Mouse (Mus musculus) inflammation-experienced regulatory T-cells, adult 6 months (primary cell): ENCODE results near the gene Nme7. TPM values are rescaled to one million over a fixed set of nuclear protein-coding genes. Genes with fewer than 3 reads are reported as not detected.

Source experiments
- ATAC-seq: one replicate; pipeline ENCODE4 v1.8.0; 2017
- polyA plus RNA-seq, 3 experiments: library from polyadenylated mRNA; unstranded; fragments of 100-300 nt; shearing (Covaris generic); gene quantifications; one replicate each; pipeline ENCODE4 v1.2.1; 2017

Gene Nme7
- polyA plus RNA-seq, 3 experiments from 2014 or later, result 11.5 to 19.0 (median 12.5) TPM

GRCm38 (mm10) chr1:164320731-164321130 lies 16.8 kb downstream of the Nme7 start:
- ATAC-seq, result no peak

- ATAC-seq, result no peak
These were observed 17.5 kb downstream of the Nme7 start for GRCm38 (mm10) chr1:164321408-164321807.

- ATAC-seq, result no peak
These were observed 19.2 kb downstream of the Nme7 start for GRCm38 (mm10) chr1:164322987-164323650.

- ATAC-seq, result no peak
These were observed 20.3 kb downstream of the Nme7 start for GRCm38 (mm10) chr1:164324221-164324620.

- ATAC-seq, result no peak
These were observed 21.0 kb downstream of the Nme7 start for GRCm38 (mm10) chr1:164324878-164325277.

GRCm38 (mm10) chr1:164326600-164327155 lies 22.8 kb downstream of the Nme7 start:
- ATAC-seq, result no peak

- no peak for ATAC-seq
These were observed 23.8 kb downstream of the Nme7 start for GRCm38 (mm10) chr1:164327764-164328163.

GRCm38 (mm10) chr1:164332559-164332958 lies 28.6 kb downstream of the Nme7 start:
- no peak for ATAC-seq

GRCm38 (mm10) chr1:164335435-164335834 lies 31.5 kb downstream of the Nme7 start:
- no peak for ATAC-seq

GRCm38 (mm10) chr1:164335846-164336245 lies 31.9 kb downstream of the Nme7 start:
- ATAC-seq, result no peak

GRCm38 (mm10) chr1:164342161-164342560 lies 38.2 kb downstream of the Nme7 start:
- ATAC-seq, result no peak

GRCm38 (mm10) chr1:164353443-164353842 lies 49.5 kb downstream of the Nme7 start:
- ATAC-seq, result no peak

GRCm38 (mm10) chr1:164357995-164358394 lies 54.1 kb downstream of the Nme7 start:
- no peak for ATAC-seq

GRCm38 (mm10) chr1:164361997-164362396 lies 58.1 kb downstream of the Nme7 start:
- ATAC-seq, result no peak

GRCm38 (mm10) chr1:164366156-164367128 lies 62.5 kb downstream of the Nme7 start:
- peak; percentile 81 for ATAC-seq

- ATAC-seq, result no peak
These were observed 64.2 kb downstream of the Nme7 start for GRCm38 (mm10) chr1:164368152-164368551.

GRCm38 (mm10) chr1:164369781-164370180 lies 65.9 kb downstream of the Nme7 start:
- no peak for ATAC-seq

- ATAC-seq, result no peak
These were observed 69.1 kb downstream of the Nme7 start for GRCm38 (mm10) chr1:164373029-164373428.

- ATAC-seq, result no peak
These were observed 70.1 kb downstream of the Nme7 start for GRCm38 (mm10) chr1:164374020-164374419.

GRCm38 (mm10) chr1:164375626-164376025 lies 71.7 kb downstream of the Nme7 start:
- ATAC-seq, result no peak

- no peak for ATAC-seq
These were observed 73.0 kb downstream of the Nme7 start for GRCm38 (mm10) chr1:164376761-164377487.

GRCm38 (mm10) chr1:164383621-164384020 lies 79.7 kb downstream of the Nme7 start:
- no peak for ATAC-seq

GRCm38 (mm10) chr1:164384354-164384753 lies 80.4 kb downstream of the Nme7 start:
- no peak for ATAC-seq
